Mouse (Mus musculus) heart, postnatal 25 days (tissue): ENCODE measurements around the gene Ear10. TPM values are rescaled to one million over a fixed set of nuclear protein-coding genes. Genes with fewer than 3 reads are reported as not detected.
"Not testable (repeated sequence)": the region's sequence is repeated elsewhere in the genome, so short reads cannot be mapped to it uniquely, and the experiment has no call there.

ENCODE experiments used
- DNase-seq: peaks from one replicate; pipeline ENCODE4 v3.0.0; 2022; ENCODE audit warnings: low spot score
- intact Hi-C: fragments of 180-260 bp; cut with DNase I; formaldehyde crosslinking; loops from one replicate; pipeline ENCODE4 v1.15.1; 2025
- total RNA-seq, 2 experiments: library from RNA; stranded (reverse); gene quantifications; 2 replicates each; pipeline ENCODE4 v1.2.3; 2021

Gene Ear10
- not detected for total RNA-seq

DNA sequence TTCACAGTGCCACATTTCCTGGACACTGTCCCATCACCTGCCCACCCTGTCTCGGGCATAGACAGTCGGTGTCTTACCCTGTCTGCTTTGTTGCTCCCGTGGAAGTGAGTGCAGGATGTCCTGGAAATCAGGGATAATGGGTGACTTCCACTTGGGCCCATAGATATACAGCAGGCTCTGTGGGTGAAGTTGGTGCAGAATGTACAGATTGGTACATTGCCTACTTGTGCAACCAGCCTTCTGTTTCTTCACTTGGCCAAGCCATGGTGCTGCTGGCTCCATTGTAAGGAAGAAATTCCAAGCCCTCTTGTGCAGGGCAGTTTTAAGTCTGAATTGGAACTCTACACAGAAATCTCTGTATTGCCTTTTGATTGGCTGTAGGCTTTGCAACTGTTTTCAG lies at the start of gene Ear10:
Ear10 (minus strand) TSS at position 101 of the 400 bp plus-strand sequence.
- intact Hi-C loops = not testable (repeated sequence)

DNA sequence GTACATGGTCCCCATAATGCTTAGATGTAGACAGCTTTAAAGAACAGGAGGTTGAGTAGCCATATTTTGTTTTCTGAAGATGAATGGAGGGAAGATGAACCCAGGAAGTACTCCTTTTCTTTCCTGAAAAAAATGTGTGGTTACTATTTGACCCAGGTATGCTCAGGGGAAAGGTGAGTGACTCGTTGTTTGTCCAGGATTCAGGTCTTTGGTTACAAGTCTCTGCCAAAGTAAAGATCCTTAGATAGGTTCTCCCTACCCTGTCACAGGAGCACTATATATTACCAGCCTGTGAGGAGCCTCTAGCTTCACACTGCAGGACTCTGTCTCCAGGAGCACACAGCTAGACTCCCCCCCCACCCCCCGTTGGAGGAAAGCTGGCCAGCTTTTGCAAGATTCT lies 33.4 kb upstream of the Ear10 start, which contains the start of gene Ang5:
Ang5 (plus strand) TSS at position 301 of the 400 bp plus-strand sequence.
- intact Hi-C loops, DNase-seq: not testable (repeated sequence)

More for the DNA sequence above, at the start of gene Ear10:
- not testable (repeated sequence) for DNase-seq

DNA sequence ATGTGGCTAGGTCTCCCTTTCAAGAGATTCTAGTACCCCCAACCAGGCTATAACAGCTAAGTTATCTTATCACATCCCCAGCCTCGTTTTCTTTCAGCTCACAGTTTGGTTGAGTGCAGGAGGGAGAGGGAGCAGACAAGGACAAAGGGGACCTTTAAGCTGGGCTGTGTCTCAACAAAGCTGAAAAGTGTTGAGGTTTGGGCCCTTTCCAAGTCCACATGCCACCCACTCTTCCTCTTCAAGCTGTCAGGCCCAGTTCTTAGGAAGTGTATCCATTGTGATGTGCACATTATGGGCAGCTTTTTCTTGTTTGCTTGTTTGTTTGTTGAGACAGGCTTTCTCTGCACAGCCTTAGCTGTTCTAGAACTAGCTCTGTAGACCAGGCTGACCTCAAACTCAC lies 31.7 kb upstream of the Ear10 start:
- intact Hi-C loops, DNase-seq: not testable (repeated sequence)

DNA sequence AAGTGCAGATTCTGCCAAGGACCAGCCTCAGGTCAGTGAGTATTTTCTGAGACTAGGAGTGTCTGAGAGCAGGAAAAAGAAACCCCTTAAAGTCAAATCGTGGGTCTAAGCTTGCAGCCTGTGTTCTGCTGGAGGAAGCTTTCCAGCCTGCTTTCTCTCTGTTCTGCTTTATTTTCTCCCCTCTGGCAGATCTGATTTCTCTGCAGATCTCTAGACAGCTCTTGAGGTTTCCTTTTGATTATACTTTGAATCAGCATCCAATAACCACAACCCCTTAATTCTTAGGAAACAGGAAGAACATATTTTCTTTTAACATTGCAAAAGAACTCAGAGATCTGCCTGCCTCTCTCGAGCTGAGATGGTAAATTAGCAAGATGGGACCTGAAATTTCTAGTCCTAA lies 30.0 kb upstream of the Ear10 start:
- intact Hi-C loops, DNase-seq: not testable (repeated sequence)

DNA sequence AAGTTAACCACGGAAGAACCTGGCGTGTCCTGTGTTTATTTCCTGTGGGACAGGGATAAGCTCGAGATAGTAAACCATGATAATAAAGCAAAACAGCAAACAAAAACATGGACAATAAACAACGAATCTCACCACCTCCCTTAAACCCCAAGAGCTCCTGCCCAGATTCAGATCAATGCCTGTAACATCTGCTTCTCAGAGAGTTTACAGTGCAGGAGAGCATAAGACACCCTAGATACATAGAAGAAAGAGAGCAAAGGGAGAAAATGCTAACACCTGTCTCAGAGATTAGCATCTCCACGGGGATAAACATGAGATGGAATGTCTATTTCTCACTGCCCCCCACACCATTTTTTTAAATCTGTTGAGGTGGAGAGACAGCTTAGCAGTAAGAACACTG lies 10.0 kb upstream of the Ear10 start:
- intact Hi-C loops = loop anchor here (10.0 kb wide), 1 partner anchor 51 kb away; no protein-coding TSS in a partner anchor
- not testable (repeated sequence) for DNase-seq

DNA sequence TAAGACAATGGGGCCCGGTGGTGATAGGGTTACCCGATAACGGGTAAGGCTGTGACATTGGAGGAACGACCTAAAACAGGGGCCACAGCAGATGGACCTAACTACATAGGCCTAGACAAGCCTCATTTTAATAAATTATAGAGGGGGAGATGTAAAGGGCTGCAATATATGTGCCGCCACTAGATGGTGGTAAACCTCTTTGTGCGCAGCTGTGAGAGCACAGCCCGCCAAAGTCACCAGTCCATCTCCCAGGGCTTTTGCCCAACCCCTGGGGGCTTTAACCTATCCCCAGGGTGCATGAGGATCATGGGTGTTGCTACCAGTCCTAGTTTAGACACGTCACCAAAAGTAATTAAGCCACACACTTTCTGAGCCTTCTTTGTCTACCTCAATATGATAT lies 9.6 kb upstream of the Ear10 start:
- intact Hi-C loops = loop anchor here (10.0 kb wide), 1 partner anchor 52 kb away; no protein-coding TSS in a partner anchor
- DNase-seq = not testable (repeated sequence)

DNA sequence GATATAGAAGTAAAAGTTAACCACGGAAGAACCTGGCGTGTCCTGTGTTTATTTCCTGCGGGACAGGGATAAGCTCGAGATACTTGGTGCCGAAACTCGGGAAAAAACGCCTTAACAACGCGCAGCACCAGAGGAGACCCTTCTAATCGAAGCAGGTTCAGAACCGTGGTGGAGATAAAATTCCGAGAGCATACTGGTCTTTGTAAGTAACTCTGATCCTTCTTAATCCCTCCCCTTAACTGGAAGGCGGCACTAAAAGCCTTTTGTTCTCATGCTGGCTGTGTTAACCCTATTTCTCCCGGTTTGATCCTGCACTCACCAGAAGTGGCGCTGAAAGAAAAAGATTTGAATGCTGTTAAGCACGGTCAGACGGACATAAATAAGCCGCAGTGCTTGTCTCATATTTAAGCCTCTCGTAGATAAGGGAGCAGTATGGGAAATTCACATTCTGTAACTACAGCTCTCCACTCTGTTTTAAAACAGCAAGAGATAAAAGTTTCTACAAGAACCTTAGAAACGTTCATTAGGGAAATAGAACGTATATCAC lies 2.1 kb upstream of the Ear10 start:
- DNase-seq, intact Hi-C loops: not testable (repeated sequence)

DNA sequence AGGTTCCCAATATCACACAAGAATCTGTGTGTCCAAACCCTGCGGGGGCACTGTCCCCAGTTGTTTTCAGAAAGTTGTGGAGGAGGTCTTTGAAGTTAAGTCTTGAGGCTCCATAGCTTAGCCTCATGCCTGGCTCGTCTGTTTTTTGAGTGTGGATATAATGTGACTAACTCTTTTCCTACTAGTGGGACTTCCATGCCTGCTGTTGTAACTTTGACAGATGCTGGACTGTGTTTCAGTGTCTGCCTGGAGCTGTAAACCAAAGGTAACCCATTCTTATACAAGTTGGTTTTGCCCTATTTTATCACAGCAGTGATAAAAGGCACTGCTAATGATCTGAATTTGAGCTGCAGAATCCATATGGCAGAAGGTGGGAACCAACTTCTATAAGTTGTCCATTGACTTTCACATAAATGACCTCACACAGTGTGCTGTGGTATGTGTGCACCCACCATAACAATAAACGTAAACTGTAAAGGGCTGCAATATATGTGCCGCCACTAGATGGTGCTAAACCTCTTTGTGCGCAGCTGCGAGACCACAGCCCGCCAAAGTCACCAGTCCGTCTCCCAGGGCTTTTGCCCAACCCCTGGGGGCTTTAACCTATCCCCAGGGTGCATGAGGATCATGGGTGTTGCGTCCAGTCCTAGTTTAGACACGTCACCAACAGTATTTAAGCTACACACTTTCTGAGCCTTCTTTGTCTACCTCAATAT lies 1.5 kb upstream of the Ear10 start, which contains the start of gene Gm8113:
Gm8113 (plus strand) TSS at position 703 of the 716 bp plus-strand sequence.
- intact Hi-C loops, DNase-seq: not testable (repeated sequence)

DNA sequence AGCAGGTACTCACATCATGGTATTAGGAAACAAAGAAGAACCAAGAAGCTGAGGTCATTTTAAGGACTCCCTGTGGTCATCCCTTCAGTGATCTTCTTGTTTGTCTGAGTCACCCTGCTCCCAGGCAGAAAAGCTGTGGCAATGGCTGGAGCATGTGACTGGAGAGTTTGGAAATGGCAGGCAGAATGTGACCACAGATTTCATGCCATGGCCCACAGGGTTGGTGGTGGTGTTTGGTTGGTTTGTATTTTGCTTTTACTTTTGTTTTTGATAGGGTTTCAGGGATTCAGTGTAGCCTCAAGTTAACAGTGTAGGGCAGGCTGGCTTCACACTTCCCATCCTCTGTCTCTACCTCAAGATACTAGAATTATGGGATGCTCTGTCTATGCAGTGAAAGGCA lies 5.1 kb downstream of the Ear10 start:
- DNase-seq, intact Hi-C loops: not testable (repeated sequence)

DNA sequence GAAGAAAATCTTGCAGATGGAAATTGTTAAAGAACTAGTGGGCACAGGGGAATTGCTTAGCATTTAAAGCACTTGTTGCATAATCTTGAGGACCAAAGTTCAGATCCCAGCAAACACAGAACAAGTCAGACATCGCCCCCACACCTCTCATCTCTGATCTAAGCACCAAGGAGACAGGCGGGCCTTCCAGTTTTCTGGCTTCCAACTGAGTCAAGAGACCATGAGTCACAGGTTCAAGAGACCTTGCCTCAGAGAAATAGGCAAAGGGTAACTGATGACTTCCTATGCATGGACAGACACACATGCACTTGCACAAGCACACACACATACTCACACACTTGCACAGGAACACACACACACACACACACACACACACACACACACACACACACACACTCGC lies 24.8 kb downstream of the Ear10 start:
- intact Hi-C loops, DNase-seq: not testable (repeated sequence)

DNA sequence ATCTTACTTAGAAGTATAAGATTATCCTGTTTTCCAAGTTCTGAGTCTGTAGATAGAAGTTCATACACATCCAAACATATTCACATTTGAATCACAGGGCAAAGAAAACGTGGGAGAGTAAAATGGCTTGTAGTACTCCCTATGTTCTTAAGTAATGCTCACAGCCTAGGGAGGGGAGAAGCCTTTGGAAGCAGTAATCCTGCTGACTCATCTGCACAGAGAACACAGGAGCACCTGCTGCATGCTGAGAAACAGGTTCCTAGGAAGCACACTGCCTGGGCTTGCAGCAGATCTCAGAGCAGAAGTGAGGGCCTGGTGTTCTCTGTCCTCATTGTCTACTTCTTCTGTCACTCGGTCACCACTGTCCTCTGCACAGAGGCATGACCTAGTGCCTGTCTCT lies 28.0 kb downstream of the Ear10 start:
- DNase-seq, intact Hi-C loops: not testable (repeated sequence)

DNA sequence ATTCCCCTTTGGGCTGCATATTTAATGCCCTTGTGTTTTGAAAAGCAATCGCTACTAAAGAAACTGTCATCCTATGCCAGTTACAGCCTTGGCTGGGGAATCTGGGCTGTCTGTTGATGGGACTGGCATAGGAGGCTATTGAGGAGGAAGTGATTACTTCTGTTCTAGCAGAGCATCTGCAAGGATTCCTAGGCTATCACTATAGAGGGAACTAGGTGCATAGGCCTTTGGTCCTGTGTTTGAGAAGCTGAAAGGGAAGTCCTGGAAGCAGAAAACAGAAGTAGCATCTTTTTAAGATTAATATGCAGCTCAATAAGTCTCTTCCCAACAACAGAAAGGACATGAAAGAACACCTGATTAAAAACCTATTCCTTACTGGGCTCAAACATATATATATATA lies 32.1 kb downstream of the Ear10 start:
- intact Hi-C loops, DNase-seq: not testable (repeated sequence)

DNA sequence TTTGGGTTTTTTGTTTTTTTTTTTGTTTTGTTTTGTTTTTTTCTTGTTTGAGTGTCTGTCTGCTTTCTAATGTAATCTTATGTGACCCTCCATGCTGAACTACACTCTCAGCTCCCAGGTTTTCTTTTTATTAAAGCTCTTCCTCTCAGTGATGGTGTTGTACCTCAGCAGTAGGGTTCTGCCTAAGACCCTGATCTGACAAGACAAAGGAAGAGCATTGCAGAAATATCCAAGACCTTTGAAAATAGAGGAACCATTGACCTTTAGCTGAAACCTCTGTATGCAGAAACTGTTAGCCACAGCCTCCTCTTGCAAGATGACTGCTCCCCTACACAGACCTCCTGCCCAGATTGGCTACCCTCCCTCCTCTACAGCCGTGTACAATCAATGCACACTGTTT lies 37.1 kb downstream of the Ear10 start:
- DNase-seq, intact Hi-C loops: not testable (repeated sequence)

DNA sequence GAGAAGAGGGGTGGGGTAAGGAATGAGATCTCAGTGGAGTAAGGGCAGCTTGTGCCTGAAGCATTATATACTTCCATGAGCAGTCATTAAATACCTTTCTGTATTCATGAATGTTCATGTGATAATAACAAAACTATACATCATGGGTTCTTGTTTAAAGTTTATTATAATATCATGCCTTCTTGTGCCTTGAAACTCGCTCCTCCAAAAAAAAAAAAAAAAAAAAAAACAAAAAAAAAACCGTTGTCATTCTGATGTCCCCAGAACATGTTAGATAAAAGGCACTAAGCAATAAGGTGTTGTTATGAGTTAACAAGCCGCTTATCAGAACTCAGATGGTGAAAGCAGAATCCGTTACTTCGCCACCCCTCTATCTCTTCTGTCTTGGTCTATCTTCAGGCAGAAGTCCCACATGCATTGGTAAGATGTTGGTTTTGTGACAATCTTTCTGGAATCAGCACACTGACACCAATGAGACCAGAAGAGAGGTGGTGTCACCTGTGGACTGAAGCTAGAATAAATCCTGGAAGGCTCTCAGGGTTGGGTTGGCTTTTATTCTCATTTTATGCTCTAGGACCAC lies 43.3 kb downstream of the Ear10 start:
- intact Hi-C loops = not testable (repeated sequence)

DNA sequence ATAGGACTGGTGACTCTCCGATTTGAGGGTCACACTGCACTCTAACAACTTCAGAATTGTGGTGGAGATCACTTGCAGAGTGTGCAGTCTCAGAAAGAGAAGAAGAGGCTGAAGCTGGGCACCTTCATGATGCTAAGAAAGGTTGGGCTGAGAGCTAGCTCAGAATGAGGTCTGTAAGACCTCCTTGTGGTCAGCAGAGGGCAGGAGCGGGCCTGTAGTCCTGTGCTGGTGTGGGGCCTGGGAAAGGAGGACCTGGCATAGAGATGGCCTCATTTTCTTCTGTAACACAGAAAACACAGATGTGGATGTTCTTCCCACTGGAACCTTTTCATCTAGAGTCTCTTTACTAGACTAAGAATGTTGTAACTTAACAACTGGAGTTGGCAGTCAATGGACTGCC lies 45.6 kb downstream of the Ear10 start:
- DNase-seq, intact Hi-C loops: not testable (repeated sequence)

More for the DNA sequence above, 43.3 kb downstream of the Ear10 start:
- not testable (repeated sequence) for DNase-seq

DNA sequence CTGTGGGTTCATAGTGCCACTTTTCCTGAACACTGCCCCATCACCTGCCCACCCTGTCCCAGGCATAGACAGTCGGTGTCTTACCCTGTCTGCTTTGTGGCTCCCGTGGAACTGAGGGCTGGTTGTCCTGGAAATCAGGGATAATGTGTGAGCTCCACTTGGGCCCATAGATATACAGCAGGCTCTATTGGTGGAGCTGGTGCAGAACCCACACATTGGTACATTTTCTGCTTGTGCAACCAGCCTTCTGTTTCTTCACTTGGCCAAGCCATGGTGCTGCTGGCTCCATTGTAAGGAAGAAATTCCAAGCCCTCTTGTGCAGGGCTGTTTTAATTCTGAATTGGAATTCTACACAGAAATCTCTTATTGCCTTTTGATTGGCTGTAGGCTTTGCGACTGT lies 47.9 kb downstream of the Ear10 start, which contains the start of gene Ear1:
Ear1 (minus strand) TSS at position 101 of the 400 bp plus-strand sequence.
- not testable (repeated sequence) for DNase-seq

DNA sequence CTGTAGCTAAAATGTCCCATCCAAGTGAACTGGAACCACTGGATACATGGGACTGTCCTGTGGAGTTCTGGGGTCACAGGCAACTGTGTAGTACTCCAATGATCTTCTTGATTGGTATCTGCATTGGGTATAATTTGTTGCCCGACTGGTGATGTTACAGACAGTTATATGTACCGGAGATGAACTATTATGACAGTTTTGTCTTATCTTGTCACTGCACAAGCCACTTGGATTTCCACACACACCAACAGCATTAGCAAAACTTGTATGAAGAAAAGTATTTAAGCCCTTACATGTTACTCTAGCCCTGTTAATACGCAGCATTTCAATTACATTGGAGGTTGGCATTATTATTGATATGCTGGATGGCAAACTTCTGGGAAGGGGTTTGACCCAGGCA lies 48.5 kb downstream of the Ear10 start:
- intact Hi-C loops, DNase-seq: not testable (repeated sequence)

More for the DNA sequence above, 47.9 kb downstream of the Ear10 start, which contains the start of gene Ear1:
- intact Hi-C loops = not testable (repeated sequence)
